Mouse (Mus musculus) liver, embryonic 14.5 days (tissue): Measurements from ENCODE around the gene Iqcn.

Experiments
- CTCF ChIP-seq: IDR thresholded peaks from 2 replicates; pipeline ENCODE4 v1.5.1; 2016; ENCODE audit warnings: antibody characterized with exemption, low read depth, control low read depth
- EP300 ChIP-seq: IDR thresholded peaks from 2 replicates; pipeline ENCODE4 v1.6.1; 2016; ENCODE audit warnings: antibody characterized with exemption, low read depth

GRCm38 (mm10) chr8:70698310-70699109 is 4.7 kb upstream of the Iqcn start, which contains the start of gene Jund:
- TF ChIP-seq CTCF: peak; percentile 34
- peak; percentile 65 for TF ChIP-seq EP300
